Mouse (Mus musculus): ENCODE data around the gene Gm10803. TPM values are rescaled to one million over a fixed set of nuclear protein-coding genes. Genes with fewer than 3 reads are reported as not detected.

Gene Gm10803
- polyA plus RNA-seq, 3 experiments from 2014 or later = not detected

- ATAC-seq = no peak
Observed at GRCm38 (mm10) chr2:93592164-93592790, 31.9 kb downstream of the Gm10803 start.

- ATAC-seq = no peak
Observed at GRCm38 (mm10) chr2:93593121-93593520, 32.8 kb downstream of the Gm10803 start.

GRCm38 (mm10) chr2:93597145-93597544 is 36.8 kb downstream of the Gm10803 start:
- ATAC-seq = no peak

GRCm38 (mm10) chr2:93599731-93600130 is 39.4 kb downstream of the Gm10803 start:
- no peak for ATAC-seq

- no peak for ATAC-seq
Observed at GRCm38 (mm10) chr2:93604601-93605285, 44.4 kb downstream of the Gm10803 start.

- ATAC-seq = no peak
Observed at GRCm38 (mm10) chr2:93608800-93609199, 48.4 kb downstream of the Gm10803 start.

GRCm38 (mm10) chr2:93613020-93613419 is 52.7 kb downstream of the Gm10803 start:
- no peak for ATAC-seq

Other genes starting within 250 kb of the Gm10803 start
- gene Tspan18, start 226.1 kb upstream of the Gm10803 start, polyA plus RNA-seq (2017; shearing (Covaris generic)) = not detected
- gene Cd82, start 97.4 kb upstream of the Gm10803 start, polyA plus RNA-seq (2017; shearing (Covaris generic)) = 100 to 1,000 TPM; 528 to 940 (median 825) TPM
- gene Alx4, start 81.8 kb downstream of the Gm10803 start, polyA plus RNA-seq (2017; shearing (Covaris generic)) = under 1 TPM in 1 of 3 experiments, not detected in 2; 0.08 TPM

All from inflammation-experienced regulatory T-cells, adult 6 months (primary cell).